8 mouse cellular contexts compared by ENCODE assay signal in genomic region chr2:27745673-27746620, GRCm38 (mm10).
DNase-seq lines count a peak whose midpoint lies in the region; ATAC-seq and TF ChIP-seq lines count a peak whose summit lies in the region.
"Had no signal": no experiment of that assay in that cellular context is flagged by ENCODE, and none has a peak within 500 bp of the region (broad histone marks: within the 10 kb centered on the region; RNA-seq: fewer than 3 reads in every experiment).

No protein-coding gene starts in this region.

- no peak overlapping the region for H3K4me2 ChIP-seq in forebrain, embryonic 11.5 days (ENCODE audit: low read depth, low read length, severe bottlenecking)
- no peak overlapping the region for H3K4me2 ChIP-seq in hindbrain, embryonic 16.5 days (ENCODE audit: low read length)
- H3K4me2 ChIP-seq in liver, embryonic 15.5 days, result no peak overlapping the region

- no peak for DNase-seq in spleen, adult 2 months (ENCODE audit: low read depth in 1 of 2, low spot score in 2 of 2)
- no peak for DNase-seq in spleen, postnatal 4 days (ENCODE audit: low spot score in 2 of 2)
- no peak for DNase-seq in forebrain, embryonic 11.5 days (ENCODE audit: low spot score)
- peak; percentile 65 for DNase-seq in right cerebral cortex, postnatal 14 days
- DNase-seq in gastrocnemius, adult 18-20 months (ENCODE audit: low spot score), result no peak

- ATAC-seq in forebrain, embryonic 11.5 days (replicated peaks; ENCODE audit: low FRiP score), result no peak
- ATAC-seq in hindbrain, embryonic 16.5 days, result peak; percentile 10; the same call in 1 of the 2 replicates
- ATAC-seq in liver, embryonic 15.5 days (ENCODE audit: insufficient read depth), result no peak

- H3K27ac ChIP-seq in spleen, adult 2 months (ENCODE audit: insufficient read depth, low read length), result 0 out of 2 replicates have a peak overlapping the region, but pooled peaks have one; percentile 11
- no peak overlapping the region for H3K27ac ChIP-seq in forebrain, embryonic 11.5 days (ENCODE audit: low read depth, low read length)
- 0 out of 2 replicates have a peak overlapping the region, but pooled peaks have one; percentile 19 for H3K27ac ChIP-seq in hindbrain, embryonic 16.5 days (ENCODE audit: low read depth, low read length)
- peak overlapping the region; percentile 55; the same call in 1 of the 2 replicates for H3K27ac ChIP-seq in liver, embryonic 15.5 days (replicated peaks)

- WGBS in spleen, adult 2 months, result 70% methylated on average over 18 of the region's 18 CpGs
- WGBS in forebrain, embryonic 11.5 days, result 32% methylated on average over 18 of the region's 18 CpGs
- 26% methylated on average over 18 of the region's 18 CpGs for WGBS in hindbrain, embryonic 16.5 days
- 45% methylated on average over 18 of the region's 18 CpGs for WGBS in liver, embryonic 15.5 days (ENCODE audit: insufficient replicate concordance)

- peaks cover 10% of the 10 kb centered on the region; the same call in 1 of the 2 replicates for H3K4me1 ChIP-seq in spleen, adult 2 months (ENCODE audit: control insufficient read depth, insufficient read depth, insufficient read length)
- H3K4me1 ChIP-seq in forebrain, embryonic 11.5 days (replicated peaks; ENCODE audit: control insufficient read depth, insufficient read depth, low read length), result 0 out of 2 replicates have a peak, but pooled peaks cover 2% of the 10 kb centered on the region
- H3K4me1 ChIP-seq in hindbrain, embryonic 16.5 days (ENCODE audit: control insufficient read depth, insufficient read depth, low read depth, low read length), result peaks cover 32% of the 10 kb centered on the region
- H3K4me1 ChIP-seq in liver, embryonic 15.5 days (replicated peaks), result peaks cover 31% of the 10 kb centered on the region

- no peaks in the 10 kb centered on the region for H3K36me3 ChIP-seq in spleen, adult 2 months (ENCODE audit: control insufficient read depth, insufficient read depth, low read length)
- H3K36me3 ChIP-seq in forebrain, embryonic 11.5 days (ENCODE audit: control insufficient read depth, insufficient read depth, low read length), result no peaks in the 10 kb centered on the region; the same call in 1 of the 2 replicates
- H3K36me3 ChIP-seq in hindbrain, embryonic 16.5 days (ENCODE audit: control insufficient read depth, insufficient read depth, low read length), result no peaks in the 10 kb centered on the region
- peaks cover 41% of the 10 kb centered on the region for H3K36me3 ChIP-seq in liver, embryonic 15.5 days (replicated peaks)

- no peak for TF ChIP-seq CTCF in spleen, adult 2 months (IDR thresholded peaks at IDR 0.05; ENCODE audit: extremely low read depth, insufficient read depth, insufficient read length, insufficient replicate concordance)

- H3K9me3 ChIP-seq in forebrain, embryonic 11.5 days (ENCODE audit: control insufficient read depth, low read length), result no peaks in the 10 kb centered on the region
- no peaks in the 10 kb centered on the region for H3K9me3 ChIP-seq in hindbrain, embryonic 16.5 days (ENCODE audit: control insufficient read depth, low read length)
- no peaks in the 10 kb centered on the region for H3K9me3 ChIP-seq in liver, embryonic 15.5 days (replicated peaks)
- H3K9me3 ChIP-seq: megakaryocyte, embryonic 14.5 days had no signal

- H3K4me3 ChIP-seq in spleen, adult 2 months (ENCODE audit: extremely low read depth, insufficient read depth, insufficient read length), result no peak overlapping the region
- no peak overlapping the region for H3K4me3 ChIP-seq in forebrain, embryonic 11.5 days (ENCODE audit: low read depth, low read length)
- no peak overlapping the region for H3K4me3 ChIP-seq in hindbrain, embryonic 16.5 days (ENCODE audit: low read length)
- H3K4me3 ChIP-seq in liver, embryonic 15.5 days (replicated peaks), result no peak overlapping the region

- no peaks in the 10 kb centered on the region for H3K27me3 ChIP-seq in spleen, adult 2 months (ENCODE audit: control insufficient read depth, insufficient read depth, low read length)
- H3K27me3 ChIP-seq in forebrain, embryonic 11.5 days (ENCODE audit: control insufficient read depth, insufficient read depth, low read length), result no peaks in the 10 kb centered on the region
- no peaks in the 10 kb centered on the region for H3K27me3 ChIP-seq in hindbrain, embryonic 16.5 days (replicated peaks; ENCODE audit: control insufficient read depth, insufficient read depth, low read length)
- no peaks in the 10 kb centered on the region for H3K27me3 ChIP-seq in liver, embryonic 15.5 days

- peak overlapping the region; percentile 9; the same call in 1 of the 2 replicates for H3K9ac ChIP-seq in forebrain, embryonic 11.5 days (ENCODE audit: low read length)
- 0 out of 2 replicates have a peak overlapping the region, but pooled peaks have one; percentile 3 for H3K9ac ChIP-seq in hindbrain, embryonic 16.5 days (ENCODE audit: low read depth, low read length)
- no peak overlapping the region for H3K9ac ChIP-seq in liver, embryonic 15.5 days

- no peak for TF ChIP-seq POLR2A in spleen, adult 2 months (IDR thresholded peaks at IDR 0.05; ENCODE audit: low read depth, low read length)
